Mouse (Mus musculus) embryonic fibroblast, embryonic 13.5 days (primary cell): ENCODE measurements around the gene Ubap1. TPM values are rescaled to one million over a fixed set of nuclear protein-coding genes. Genes with fewer than 3 reads are reported as not detected.

Experiments used
- H3K27ac ChIP-seq: 2 replicates; pipeline ENCODE4 v1.5.1; 2012; ENCODE audit warnings: low read length, control low read depth, inconsistent platforms; ENCODE audit not compliant: insufficient read depth
- H3K4me1 ChIP-seq: 2 replicates; pipeline ENCODE4 v1.6.1; 2011; ENCODE audit warnings: low read length; ENCODE audit not compliant: control insufficient read depth, insufficient read depth
- H3K4me3 ChIP-seq: 2 replicates; pipeline ENCODE4 v1.5.1; 2011; ENCODE audit warnings: mild to moderate bottlenecking, control low read depth, low read length; ENCODE audit not compliant: insufficient read depth
- CTCF ChIP-seq: IDR thresholded peaks from 2 replicates; pipeline ENCODE4 v1.5.1; 2011; ENCODE audit warnings: mild to moderate bottlenecking, control low read depth, low read length, moderate library complexity, borderline replicate concordance; ENCODE audit not compliant: insufficient read depth
- POLR2A ChIP-seq: IDR thresholded peaks from 2 replicates; pipeline ENCODE4 v1.6.1; 2011; ENCODE audit warnings: low read depth, mild to moderate bottlenecking, control low read depth, low read length, moderate library complexity
- polyA plus RNA-seq: library from polyadenylated mRNA; stranded (reverse); fragments of >200 nt; gene quantifications from 2 replicates; pipeline ENCODE4 v1.2.4, GENCODE M21; 2011; ENCODE audit warnings: low read depth; ENCODE audit not compliant: missing spikeins, insufficient read length

Gene Ubap1
- polyA plus RNA-seq: 60.1 and 70.5 TPM in 2 replicates

DNA sequence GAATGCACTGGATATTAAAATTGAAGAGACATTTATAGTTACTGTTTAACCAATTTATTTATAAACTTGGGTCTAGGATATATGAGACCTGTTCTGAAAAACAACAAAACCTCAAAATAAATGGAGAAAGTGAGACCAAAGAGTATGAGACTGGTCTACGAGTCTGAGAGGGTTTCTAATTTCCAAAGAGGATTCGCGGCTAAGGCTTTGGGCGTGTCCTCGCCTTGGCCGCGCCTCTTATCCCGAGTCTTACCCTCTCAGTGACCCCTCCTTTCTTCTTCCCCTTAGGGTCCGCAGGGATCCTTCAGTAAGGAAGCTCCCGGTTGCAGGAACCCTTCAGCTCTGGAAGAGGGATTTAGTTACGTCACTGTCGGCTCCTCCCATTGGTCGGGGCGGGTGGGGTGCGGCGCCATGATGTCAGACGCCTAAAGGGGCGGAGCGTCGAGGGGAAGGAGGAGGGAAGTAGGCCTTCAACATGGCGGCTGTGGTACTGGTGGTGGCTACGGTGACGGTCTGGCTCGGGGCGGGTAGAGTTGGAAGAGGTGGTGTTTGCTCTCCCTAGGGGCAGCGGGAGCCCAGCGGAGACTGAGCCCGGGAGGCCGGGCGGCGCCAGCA is at the start of gene Ubap1:
Gene Ubap1, plus strand, starts transcription at position 413 of the 615 bp plus-strand sequence.
- peak; percentile 93 for TF ChIP-seq POLR2A
- TF ChIP-seq CTCF: no peak

DNA sequence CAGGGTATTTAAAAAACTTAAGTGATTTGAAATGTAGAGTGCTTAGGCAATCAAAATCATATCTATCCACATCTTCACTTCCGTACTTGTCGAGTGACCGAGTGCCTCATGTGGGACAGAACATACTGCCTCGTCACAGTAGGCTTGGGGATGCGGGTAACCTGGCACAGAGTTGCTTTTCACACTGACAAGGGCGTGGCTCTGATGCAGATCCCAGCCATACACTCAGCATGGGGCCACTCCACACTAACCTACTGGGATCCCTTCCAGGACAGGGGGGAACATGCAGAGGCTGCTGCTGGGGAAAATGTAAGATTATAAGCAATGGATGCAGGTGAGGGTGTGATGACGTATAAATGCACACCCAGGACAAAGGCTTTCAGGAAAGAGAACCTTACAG is 45.1 kb upstream of the Ubap1 start:
- Histone ChIP-seq H3K27ac (no peak overlapping the region), H3K4me1 (0 out of 2 replicates have a peak, but pooled peaks cover 3% of the 10 kb centered on the region), H3K4me3 (no peak overlapping the region)
- TF ChIP-seq POLR2A (no peak), CTCF (no peak)

More for the DNA sequence above, at the start of gene Ubap1:
- Histone ChIP-seq H3K4me3 (peak within 1 kb of the TSS; percentile 100), H3K27ac (peak within 1 kb of the TSS; percentile 63), H3K4me1 (no peaks in the 10 kb centered on the region)

DNA sequence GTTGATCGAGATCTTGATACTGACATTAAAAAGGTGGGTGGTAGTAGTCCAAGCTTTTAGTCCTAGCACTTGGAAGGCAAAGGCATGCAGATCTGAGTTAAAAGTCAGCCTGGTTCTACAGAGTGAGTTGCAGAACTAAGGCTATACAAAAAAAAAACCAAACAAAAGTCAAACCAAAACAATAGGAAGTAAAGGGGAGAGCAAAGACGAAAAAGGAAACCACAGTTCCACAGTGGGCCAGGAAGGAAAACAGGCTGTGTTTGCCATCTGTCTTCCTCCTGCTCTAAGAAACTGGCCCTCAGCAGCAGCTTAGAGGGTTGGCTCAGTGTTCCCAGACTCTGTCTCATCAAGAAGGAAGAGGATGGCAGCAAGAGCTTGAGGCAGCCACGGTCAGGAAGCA is 44.5 kb upstream of the Ubap1 start:
- no peak overlapping the region for H3K27ac ChIP-seq

DNA sequence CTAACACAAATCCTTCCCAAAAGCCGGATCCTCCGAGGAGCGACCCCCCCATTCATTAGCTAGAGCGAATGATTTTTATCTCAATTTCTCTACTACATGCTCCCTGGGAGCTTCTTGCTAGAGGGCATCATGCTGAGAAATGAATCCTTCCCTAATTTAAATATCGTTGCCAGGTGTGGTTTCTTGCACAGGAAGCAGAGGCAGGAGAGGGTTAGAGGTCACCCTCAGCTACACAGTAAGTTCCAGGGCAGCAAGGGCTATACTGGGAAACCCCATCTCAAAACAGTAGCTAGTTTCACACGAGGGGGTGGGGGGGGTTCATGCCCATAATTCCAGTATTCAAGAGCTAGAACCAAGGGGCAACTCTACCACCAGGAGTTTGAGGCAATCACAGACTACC is 41.4 kb upstream of the Ubap1 start:
- Histone ChIP-seq H3K27ac (no peak overlapping the region), H3K4me3 (no peak overlapping the region), H3K4me1 (0 out of 2 replicates have a peak, but pooled peaks cover 3% of the 10 kb centered on the region)
- TF ChIP-seq POLR2A (no peak), CTCF (no peak)

More for the DNA sequence above, 44.5 kb upstream of the Ubap1 start:
- no peak overlapping the region for H3K4me3 ChIP-seq
- H3K4me1 ChIP-seq: 0 out of 2 replicates have a peak, but pooled peaks cover 3% of the 10 kb centered on the region
- no peak for TF ChIP-seq CTCF
- no peak for TF ChIP-seq POLR2A

GRCm38 (mm10) chr4:41310567-41311563 is 37.9 kb upstream of the Ubap1 start:
- H3K27ac ChIP-seq: no peak overlapping the region
- no peak for TF ChIP-seq CTCF
- no peak for TF ChIP-seq POLR2A

DNA sequence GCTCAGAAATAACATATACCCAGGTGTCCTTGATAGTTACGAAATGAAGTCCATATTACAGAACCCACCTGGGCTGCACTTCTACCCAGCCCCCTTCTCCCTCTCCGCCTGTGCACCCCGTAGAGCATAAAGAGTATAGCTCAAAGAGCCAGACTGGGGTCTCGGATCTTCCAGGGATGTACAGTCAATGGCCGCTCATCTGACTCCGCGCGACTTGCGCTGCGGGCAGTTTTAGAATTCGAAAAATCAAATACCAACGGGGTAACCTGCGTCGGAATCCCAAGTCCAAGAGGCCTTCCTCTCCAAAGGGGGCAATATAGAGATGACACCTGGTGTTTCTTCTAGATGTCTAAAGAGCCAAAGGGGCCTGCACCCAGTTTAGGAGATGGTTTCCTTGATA is 35.1 kb upstream of the Ubap1 start:
- Histone ChIP-seq H3K4me1 (peaks cover 4% of the 10 kb centered on the region; the same call in 1 of the 2 replicates), H3K4me3 (peak overlapping the region; percentile 75), H3K27ac (peak overlapping the region; percentile 91)
- TF ChIP-seq POLR2A (no peak), CTCF (no peak)

More at GRCm38 (mm10) chr4:41310567-41311563, 37.9 kb upstream of the Ubap1 start:
- peaks cover 4% of the 10 kb centered on the region; the same call in 1 of the 2 replicates for H3K4me1 ChIP-seq
- no peak overlapping the region for H3K4me3 ChIP-seq

GRCm38 (mm10) chr4:41314141-41315129 is 34.4 kb upstream of the Ubap1 start, which contains the start of gene Dcaf12:
Dcaf12 (minus strand) TSS chr4:41314889.
- no peak for TF ChIP-seq CTCF
- TF ChIP-seq POLR2A: peak; percentile 82
- Histone ChIP-seq H3K4me3 (peak within 1 kb of the TSS; percentile 75), H3K4me1 (peaks cover 4% of the 10 kb centered on the region; the same call in 1 of the 2 replicates), H3K27ac (peak within 1 kb of the TSS; percentile 91)

- Histone ChIP-seq H3K4me1 (peaks cover 4% of the 10 kb centered on the region; the same call in 1 of the 2 replicates), H3K27ac (peak overlapping the region; percentile 9; the same call in 1 of the 2 replicates), H3K4me3 (peak overlapping the region; percentile 14; the same call in 1 of the 2 replicates)
- TF ChIP-seq CTCF (no peak), POLR2A (no peak)
These were observed 33.6 kb upstream of the Ubap1 start for GRCm38 (mm10) chr4:41315173-41315572.

GRCm38 (mm10) chr4:41318267-41318666 is 30.5 kb upstream of the Ubap1 start:
- TF ChIP-seq CTCF: no peak
- TF ChIP-seq POLR2A: no peak
- H3K27ac ChIP-seq: no peak overlapping the region
- H3K4me3 ChIP-seq: no peak overlapping the region

More at GRCm38 (mm10) chr4:41318267-41318666, 30.5 kb upstream of the Ubap1 start:
- peaks cover under 1% of the 10 kb centered on the region; the same call in 1 of the 2 replicates for H3K4me1 ChIP-seq
